Mouse (Mus musculus): ENCODE results near the gene Plekha5.

Gene Plekha5

DNA sequence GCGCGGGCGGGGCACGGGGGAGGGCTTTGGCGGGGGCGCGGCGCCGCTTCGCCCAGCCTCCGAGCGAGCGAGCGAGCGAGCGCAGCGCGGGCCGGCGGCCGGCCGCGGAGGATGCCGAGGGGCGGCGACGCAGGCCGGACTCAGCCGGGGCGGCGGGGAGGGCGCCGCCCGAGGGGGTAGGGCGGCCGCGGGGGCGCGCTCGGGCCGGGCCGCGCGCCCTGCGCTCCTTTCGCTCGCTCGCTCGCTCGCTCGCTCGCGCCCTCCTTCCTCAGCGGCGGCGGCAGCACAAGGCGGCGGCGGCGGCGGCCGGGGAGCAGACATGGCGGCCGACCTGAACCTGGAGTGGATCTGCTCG is at the start of gene Plekha5:
Gene Plekha5, plus strand, starts transcription at position 209 of the 355 bp plus-strand sequence.
- peak; percentile 83 for DNase-seq

- no peak for DNase-seq
Measured at GRCm38 (mm10) chr6:140375671-140376070, 48.2 kb upstream of the Plekha5 start.

DNA sequence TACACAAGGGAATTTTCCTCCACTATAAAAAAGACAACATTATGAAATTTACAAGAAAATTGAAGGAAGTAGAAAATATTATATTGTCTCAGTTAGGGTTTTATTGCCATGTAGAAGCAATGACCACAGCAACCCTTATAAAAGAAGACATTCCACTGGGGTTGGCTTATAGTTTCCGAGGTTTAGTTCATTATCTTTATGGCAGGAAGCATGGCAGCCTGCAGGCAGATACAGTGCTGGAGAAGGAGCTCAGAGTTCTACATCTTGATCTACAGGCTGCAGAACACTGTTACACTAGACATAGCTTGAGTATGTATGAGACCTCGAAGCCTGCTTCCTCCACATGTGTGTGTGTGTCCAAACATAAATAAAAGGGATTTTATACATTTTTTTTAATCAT is 43.3 kb upstream of the Plekha5 start:
- no peak for DNase-seq

DNA sequence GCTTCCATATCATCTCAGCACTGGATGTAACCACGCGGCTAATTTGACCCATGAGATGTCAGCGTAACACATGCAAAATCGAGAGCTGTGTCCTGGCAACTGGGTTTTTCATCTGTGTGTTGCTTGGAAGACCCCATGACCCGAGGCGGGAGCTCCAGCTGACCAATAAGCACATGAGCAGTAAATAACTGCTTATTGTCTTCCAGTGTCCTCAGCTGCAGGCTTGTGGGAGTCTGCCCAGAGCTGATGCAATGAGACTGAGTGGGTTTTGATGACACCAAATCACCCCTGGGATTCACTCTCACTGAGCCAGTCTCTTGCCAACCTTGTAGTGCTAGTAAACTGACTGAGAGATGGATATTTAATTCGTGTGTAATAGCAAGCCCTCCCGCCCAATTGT is 42.7 kb upstream of the Plekha5 start:
- DNase-seq, result peak; percentile 35

DNA sequence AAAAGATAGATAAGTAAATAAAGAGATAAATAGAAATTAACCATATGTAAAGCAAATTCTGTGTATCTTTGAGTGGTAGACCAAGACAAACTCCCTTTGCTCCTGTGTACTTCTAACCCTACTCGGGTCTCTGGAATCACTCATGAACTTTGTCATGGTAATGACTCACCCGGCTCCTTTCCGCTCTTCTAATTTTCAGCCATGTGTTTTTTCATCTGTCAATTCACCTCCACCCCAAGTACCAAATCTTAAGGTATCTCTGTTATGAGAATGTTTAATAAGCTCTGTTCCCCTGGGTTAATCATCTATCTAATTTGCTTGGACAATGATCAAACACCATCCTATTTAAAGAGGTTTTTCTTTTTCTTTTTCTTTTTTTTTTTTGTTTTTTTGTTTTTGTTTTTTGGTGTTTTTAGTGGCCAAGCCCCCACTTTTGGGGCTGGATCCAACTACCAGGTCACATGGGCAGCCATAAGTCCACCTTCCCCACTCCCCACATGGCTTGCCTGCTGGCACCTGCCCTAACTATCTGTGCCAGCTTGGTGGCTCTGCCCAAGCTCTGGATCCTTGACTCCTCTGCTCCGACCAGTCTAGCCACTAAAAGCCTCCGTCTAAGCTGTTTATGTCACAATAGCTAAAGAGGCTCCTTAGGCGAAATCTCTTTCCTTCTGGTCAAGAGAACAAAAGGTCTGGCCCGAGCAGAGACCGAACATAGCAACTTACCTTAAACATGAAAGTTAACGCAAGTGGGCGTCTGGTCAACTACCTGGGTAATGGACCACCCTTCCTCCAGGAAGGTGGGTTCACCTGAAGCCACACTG is 40.1 kb upstream of the Plekha5 start:
- DNase-seq, result peak; percentile 22

GRCm38 (mm10) chr6:140396687-140397086 is 27.2 kb upstream of the Plekha5 start:
- no peak for DNase-seq

GRCm38 (mm10) chr6:140402766-140403310 is 21.0 kb upstream of the Plekha5 start:
- no peak for DNase-seq

GRCm38 (mm10) chr6:140411996-140412395 is 11.9 kb upstream of the Plekha5 start:
- DNase-seq, result no peak

DNA sequence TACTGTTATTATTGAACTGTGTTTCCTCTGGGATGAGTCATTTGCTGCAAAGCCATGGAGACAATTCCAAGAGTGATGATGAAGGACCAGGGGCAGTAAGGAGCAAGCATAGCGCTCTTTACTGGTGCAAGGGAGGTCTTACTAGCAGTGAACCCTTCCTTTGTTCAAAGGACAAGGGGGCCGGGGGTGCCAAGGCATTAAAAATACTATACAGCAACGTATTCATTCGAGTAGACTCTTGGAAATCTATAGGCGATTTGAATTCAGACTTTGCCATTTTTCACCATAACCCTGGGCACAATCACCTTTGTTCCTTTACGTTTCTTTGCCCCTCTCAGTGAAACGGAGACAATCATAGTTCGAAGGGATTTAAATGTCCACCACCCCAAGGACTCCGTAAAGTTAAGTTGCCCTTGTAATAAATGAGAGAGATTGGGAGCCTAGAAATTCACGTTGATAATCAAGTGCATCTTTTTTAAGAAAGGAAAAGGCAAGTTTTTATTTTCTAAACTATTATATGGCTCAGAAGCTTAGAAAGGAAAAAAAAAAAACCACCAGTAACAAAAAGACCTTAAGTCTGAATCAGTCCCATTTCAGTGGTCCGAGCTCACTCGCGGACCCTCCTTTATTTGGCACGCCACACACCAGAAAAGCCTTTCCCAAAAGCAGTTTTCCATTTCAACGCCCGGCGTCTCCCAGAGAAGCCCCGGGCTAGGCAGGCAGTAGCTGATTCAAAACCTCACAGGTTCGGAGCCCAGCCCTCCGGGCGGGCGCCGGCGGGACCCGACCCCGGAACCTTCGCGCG is 611 bp upstream of the Plekha5 start:
- DNase-seq, result no peak

DNA sequence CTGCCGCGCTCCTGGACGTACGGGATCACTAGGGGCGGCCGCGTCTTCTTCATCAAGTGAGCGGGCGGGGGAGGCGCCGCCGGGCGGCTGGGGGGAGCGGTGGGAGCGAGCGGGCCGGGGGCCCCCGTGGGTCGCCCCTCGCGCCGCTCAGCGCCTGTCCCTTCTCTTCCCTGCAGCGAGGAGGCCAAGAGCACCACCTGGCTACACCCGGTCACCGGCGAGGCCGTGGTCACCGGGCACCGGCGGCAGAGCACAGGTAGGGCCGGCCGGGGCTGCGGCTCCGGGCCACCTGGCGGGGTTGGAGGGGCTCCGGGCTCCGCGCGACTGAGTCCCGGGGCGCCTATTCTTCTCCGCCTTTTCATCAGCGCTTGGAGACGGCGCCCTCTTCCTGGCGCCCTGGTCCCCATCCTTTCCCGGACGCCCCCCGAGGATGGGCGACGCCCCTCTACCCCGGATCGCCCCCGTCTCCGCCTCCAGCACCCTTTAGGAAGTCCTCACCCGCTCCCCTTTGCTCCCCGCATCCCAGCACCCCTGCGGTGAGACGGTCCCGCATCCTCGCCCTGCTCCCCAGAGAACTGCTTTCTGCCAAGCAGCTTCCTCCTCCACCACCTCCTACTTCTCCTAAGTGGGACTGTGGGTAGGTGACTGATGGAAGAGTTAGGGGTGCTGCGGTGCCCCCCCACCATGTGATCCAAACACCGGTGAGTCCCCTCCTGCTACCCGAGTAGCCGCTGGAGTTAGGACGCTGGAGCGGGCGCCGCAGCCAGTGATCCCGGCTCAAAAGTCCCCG is 542 bp downstream of the Plekha5 start:
- no peak for DNase-seq

GRCm38 (mm10) chr6:140424991-140425361 is 1.1 kb downstream of the Plekha5 start:
- DNase-seq, result peak; percentile 63

DNA sequence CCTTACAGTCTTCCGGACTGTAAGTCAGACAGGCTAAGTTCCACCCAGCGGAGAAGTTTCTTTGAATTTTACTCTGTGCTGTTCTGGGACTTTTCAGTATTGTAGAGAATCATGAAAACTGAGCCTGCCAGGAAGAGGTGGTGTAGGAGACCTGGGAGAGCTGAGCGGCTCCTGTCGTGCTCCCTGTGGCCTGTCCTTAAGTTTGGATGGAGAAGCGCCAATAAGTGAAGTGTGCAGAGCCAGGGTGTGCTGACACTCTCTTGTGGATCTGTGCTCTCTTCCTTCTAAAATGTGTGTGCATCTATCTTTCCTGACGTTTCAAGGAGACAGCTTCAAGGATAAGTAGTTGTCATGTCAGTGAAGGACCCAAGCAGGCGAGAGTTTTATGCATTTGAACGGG is 5.4 kb downstream of the Plekha5 start:
- no peak for DNase-seq

DNA sequence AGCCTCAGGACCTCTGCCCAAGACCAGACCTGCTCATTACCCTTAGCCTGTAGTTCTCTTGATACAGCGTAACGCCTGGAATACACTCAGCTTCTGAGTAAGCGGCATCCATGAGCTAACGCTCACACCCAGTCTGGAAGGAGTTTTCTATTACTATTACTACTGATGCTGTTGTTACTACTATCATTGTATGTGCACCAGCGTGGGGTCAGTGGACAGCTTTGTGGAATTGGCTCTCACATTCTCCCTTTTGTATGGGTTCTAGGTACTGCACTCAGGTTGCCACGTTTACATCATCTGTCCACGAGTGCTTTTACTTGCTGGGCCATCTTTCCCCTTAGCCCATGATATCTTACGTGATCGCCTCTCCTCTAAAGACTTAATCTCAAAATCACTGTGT is 8.5 kb downstream of the Plekha5 start:
- no peak for DNase-seq

- peak; percentile 76 for DNase-seq
Measured at GRCm38 (mm10) chr6:140443374-140443773, 19.5 kb downstream of the Plekha5 start.

DNA sequence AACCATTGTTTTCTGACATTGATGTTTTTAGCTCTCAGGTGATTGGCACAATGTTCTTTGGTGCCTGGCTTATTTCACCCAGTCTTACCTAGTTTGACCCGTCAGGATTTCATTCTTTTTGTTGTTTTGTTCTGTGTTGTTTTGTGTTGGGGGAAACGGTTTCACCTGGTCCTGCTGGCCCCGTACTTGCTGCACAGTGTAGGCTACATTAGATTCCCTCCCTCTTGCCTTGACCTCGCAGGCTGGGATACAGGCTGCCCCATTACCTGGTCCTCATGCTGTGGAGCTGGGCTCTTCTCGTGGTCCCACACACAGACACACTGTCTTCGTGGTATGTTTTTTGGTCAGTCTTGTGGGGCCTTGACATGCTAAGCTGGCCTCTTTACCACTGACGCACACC is 20.3 kb downstream of the Plekha5 start:
- no peak for DNase-seq

DNA sequence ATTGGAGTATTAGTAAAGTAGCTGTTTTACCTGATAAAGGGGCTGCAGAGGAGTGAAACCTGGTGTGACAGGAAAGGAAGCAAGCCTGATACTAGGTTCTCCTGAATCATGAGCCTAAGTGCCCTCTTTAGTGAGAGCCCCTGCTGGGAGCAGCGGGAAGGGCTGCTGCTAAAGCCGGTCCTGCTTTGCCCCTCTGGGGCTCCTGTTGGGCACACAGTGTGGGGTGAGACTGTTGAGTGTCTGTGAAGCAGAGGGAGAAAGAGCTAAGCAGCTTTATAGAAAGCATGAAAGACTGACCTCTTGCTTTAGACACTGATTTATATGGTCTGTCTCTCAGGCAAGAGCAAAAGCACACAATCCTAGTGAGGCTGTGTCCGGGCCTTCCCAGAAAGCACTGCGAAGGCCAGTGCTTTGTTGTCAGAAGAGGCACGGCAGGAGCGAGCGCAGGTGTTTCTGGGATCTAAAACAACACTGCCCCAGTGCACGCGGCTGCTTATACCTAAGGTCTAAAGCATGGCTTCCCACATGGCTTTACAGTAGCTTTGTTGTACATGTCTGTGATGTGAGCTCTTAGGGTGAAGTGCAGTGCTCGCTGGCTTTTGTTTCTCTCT is 21.1 kb downstream of the Plekha5 start:
- no peak for DNase-seq

GRCm38 (mm10) chr6:140448010-140448739 is 24.3 kb downstream of the Plekha5 start:
- no peak for DNase-seq

GRCm38 (mm10) chr6:140450693-140451092 is 26.8 kb downstream of the Plekha5 start:
- no peak for DNase-seq

DNA sequence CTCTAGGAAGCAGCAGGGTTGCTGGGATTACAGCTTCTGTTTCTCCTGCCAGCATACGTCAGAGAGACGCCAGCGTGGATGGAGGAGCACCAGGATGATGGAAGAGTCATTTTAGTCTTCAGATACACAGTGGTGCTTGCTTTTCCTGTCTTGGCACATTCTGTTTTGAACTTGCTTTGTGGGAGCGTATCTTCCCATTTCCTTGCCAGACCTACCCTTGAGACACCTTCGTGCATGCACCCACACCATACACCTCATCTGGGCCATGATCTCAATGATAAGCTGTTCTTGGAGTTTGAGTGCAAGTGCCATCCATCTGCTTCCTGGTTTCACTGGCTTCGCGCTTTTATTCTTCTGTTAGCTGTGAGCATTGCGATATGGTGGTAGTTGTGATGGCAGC is 28.9 kb downstream of the Plekha5 start:
- no peak for DNase-seq

- DNase-seq, result no peak
Measured at GRCm38 (mm10) chr6:140453454-140453853, 29.6 kb downstream of the Plekha5 start.

- DNase-seq, result no peak
Measured at GRCm38 (mm10) chr6:140454388-140454787, 30.5 kb downstream of the Plekha5 start.

- DNase-seq, result no peak
Measured at GRCm38 (mm10) chr6:140455851-140456250, 32.0 kb downstream of the Plekha5 start.

All from kidney, postnatal 10 days (tissue).